Mouse (Mus musculus): ENCODE data around the gene Uhrf2. TPM values are rescaled to one million over a fixed set of nuclear protein-coding genes. Genes with fewer than 3 reads are reported as not detected.
"Not testable (repeated sequence)": the region's sequence is repeated elsewhere in the genome, so short reads cannot be mapped to it uniquely, and the experiment has no call there.

The Uhrf2 gene
- polyA plus RNA-seq, 1 experiment from 2014 or later: 23.4 TPM

DNA sequence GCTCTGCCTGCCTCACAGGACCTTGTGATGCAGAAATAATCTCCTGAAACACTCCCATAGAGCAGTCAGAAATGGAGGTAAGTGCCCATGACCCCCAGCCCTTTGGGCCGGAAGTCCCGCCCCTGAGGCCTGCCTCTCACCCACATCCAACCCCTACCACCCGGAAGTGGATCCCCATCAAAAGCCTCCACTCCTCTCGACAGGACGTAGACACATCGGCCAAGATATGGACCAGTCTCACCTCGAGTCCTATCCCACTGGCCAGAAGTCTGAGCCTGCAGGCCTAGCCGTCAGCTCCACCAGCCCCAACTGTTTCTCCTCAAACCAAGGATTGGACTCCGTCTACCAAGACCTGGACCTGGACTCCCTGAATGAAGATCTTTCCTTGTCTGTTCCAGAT lies 26.7 kb upstream of the Uhrf2 start, which contains the start of gene Trpd52l3:
Gene Trpd52l3, plus strand, starts transcription at position 170 of the 400 bp plus-strand sequence.
- H3K4me3 ChIP-seq (ENCODE audit: low read depth, low read length): no peak within 1 kb of the TSS
- 93% methylated on average over 9 of the region's 9 CpGs for WGBS
- no peaks in the 10 kb centered on the region for H3K9me3 ChIP-seq (ENCODE audit: control insufficient read depth, low read length)
- TF ChIP-seq EP300 (optimal IDR thresholded peaks at IDR 0.05) (no peak), CTCF (IDR thresholded peaks at IDR 0.05; ENCODE audit: low read depth) (no peak)
- no peak within 1 kb of the TSS for H3K9ac ChIP-seq (ENCODE audit: low read length)
- no peaks in the 10 kb centered on the region for H3K27me3 ChIP-seq (ENCODE audit: control insufficient read depth, insufficient read depth, low read length)
- H3K4me2 ChIP-seq (replicated peaks; ENCODE audit: low read depth): no peak within 1 kb of the TSS
- H3K4me1 ChIP-seq (replicated peaks; ENCODE audit: control insufficient read depth, insufficient read depth): no peaks in the 10 kb centered on the region
- no peaks in the 10 kb centered on the region for H3K36me3 ChIP-seq (ENCODE audit: control insufficient read depth, insufficient read depth, low read length)
- DNase-seq (ENCODE audit: low spot score): no peak
- H3K27ac ChIP-seq (replicated peaks): no peak within 1 kb of the TSS
- ATAC-seq (ENCODE audit: low FRiP score, low TSS enrichment): no peak

DNA sequence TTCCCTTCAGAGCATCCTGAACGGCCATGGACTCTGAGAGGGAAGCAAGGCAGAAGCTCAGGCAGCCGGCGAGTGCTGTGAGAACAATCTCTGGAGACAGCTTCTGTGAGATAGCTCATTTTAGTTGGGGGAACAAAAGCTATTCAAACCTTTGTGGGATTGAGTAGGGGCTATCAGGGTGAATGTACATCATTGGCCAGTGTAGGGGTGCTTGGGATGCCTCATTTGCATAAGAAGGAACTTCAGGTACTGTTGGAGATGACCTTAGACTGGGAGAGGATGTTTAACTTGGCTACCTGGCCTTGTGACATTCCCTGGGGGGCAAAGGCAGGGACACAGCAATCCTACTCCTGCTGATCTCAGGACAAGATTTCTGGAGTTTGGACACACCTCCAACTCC lies 23.9 kb upstream of the Uhrf2 start:
- 79% methylated on average over 3 of the region's 3 CpGs for WGBS
- H3K4me1 ChIP-seq (replicated peaks; ENCODE audit: control insufficient read depth, insufficient read depth): no peaks in the 10 kb centered on the region
- no peak overlapping the region for H3K4me3 ChIP-seq (ENCODE audit: low read depth, low read length)
- no peak overlapping the region for H3K4me2 ChIP-seq (replicated peaks; ENCODE audit: low read depth)
- no peaks in the 10 kb centered on the region for H3K36me3 ChIP-seq (ENCODE audit: control insufficient read depth, insufficient read depth, low read length)
- H3K9me3 ChIP-seq (ENCODE audit: control insufficient read depth, low read length): no peaks in the 10 kb centered on the region
- no peaks in the 10 kb centered on the region for H3K27me3 ChIP-seq (ENCODE audit: control insufficient read depth, insufficient read depth, low read length)
- no peak overlapping the region for H3K27ac ChIP-seq (replicated peaks)
- DNase-seq (ENCODE audit: low spot score) (no peak), ATAC-seq (ENCODE audit: low FRiP score, low TSS enrichment) (no peak)
- TF ChIP-seq EP300 (optimal IDR thresholded peaks at IDR 0.05) (no peak), CTCF (IDR thresholded peaks at IDR 0.05; ENCODE audit: low read depth) (no peak)
- H3K9ac ChIP-seq (ENCODE audit: low read length): no peak overlapping the region

DNA sequence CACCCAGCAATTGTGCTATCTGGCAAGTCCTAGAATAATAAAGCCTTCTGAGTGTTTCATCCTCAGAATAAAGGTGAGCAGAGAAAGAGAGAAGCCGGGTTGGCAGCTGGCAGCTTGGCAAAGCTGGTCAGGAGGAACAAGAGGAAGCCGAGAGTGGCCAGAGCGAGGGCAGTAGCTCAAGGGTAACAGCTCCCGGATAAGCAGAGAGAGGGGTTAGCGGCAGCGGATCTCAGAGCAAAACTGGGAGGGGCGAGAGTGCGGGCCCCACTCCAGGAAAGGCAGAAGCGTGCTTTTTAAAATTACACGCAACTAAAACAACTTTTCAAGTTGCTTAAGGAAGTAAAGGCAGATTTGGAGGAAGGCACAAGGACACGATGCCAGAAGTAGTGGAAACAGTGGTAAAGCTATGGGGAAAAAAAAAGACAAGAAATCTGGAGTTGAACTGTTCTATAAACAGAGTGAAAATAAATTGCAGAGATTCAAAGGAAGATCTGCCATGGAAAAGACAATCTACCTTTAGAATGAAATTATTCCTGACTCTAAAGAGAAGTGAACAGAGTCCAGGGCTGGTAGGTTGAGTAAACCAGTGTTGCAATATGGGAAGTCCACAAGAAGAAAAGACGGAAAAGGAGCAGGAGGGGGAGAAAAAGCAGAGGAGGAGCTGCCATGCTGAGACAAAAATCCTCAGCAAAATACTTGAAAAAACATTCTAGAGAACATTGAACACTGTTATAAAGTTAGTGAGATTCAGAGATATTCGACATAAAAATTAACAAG lies 19.6 kb upstream of the Uhrf2 start:
- no peak for ATAC-seq (ENCODE audit: low FRiP score, low TSS enrichment)
- H3K9ac ChIP-seq (ENCODE audit: low read length): no peak overlapping the region
- no peak for TF ChIP-seq CTCF (IDR thresholded peaks at IDR 0.05; ENCODE audit: low read depth)
- no peak for TF ChIP-seq EP300 (optimal IDR thresholded peaks at IDR 0.05)
- H3K27ac ChIP-seq (replicated peaks): no peak overlapping the region
- H3K9me3 ChIP-seq (ENCODE audit: control insufficient read depth, low read length): no peaks in the 10 kb centered on the region
- no peak for DNase-seq (ENCODE audit: low spot score)
- H3K4me3 ChIP-seq (ENCODE audit: low read depth, low read length): no peak overlapping the region
- no peaks in the 10 kb centered on the region for H3K36me3 ChIP-seq (ENCODE audit: control insufficient read depth, insufficient read depth, low read length)
- 0 out of 2 replicates have a peak overlapping the region, but pooled peaks have one; percentile 18 for H3K4me2 ChIP-seq (replicated peaks; ENCODE audit: low read depth)
- WGBS: 46% methylated on average over 13 of the region's 13 CpGs
- no peaks in the 10 kb centered on the region for H3K4me1 ChIP-seq (replicated peaks; ENCODE audit: control insufficient read depth, insufficient read depth)
- no peaks in the 10 kb centered on the region for H3K27me3 ChIP-seq (ENCODE audit: control insufficient read depth, insufficient read depth, low read length)

DNA sequence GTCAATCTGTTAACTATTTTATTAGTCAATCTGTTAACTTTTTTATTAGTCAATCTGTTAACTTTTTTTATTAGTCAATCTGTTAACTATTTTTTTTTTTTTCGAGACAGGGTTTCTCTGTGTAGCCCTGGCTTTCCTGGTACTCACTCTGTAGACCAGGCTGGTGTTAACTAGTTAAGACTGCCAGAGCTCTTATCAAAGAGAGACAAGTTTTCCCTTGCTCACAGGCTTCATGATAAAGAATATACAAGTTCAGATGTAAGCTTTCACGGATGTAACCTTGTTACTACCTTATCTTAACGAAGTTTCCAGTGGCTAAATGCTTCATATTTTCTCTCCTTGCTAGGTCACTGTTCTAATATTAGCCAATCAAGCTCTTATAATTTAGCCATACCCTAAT lies 16.0 kb upstream of the Uhrf2 start:
- no peaks in the 10 kb centered on the region for H3K27me3 ChIP-seq (ENCODE audit: control insufficient read depth, insufficient read depth, low read length)
- no peak for TF ChIP-seq EP300 (optimal IDR thresholded peaks at IDR 0.05)
- TF ChIP-seq CTCF (IDR thresholded peaks at IDR 0.05; ENCODE audit: low read depth): no peak
- H3K4me1 ChIP-seq (replicated peaks; ENCODE audit: control insufficient read depth, insufficient read depth): no peaks in the 10 kb centered on the region
- no peak overlapping the region for H3K4me3 ChIP-seq (ENCODE audit: low read depth, low read length)
- DNase-seq (ENCODE audit: low spot score) (no peak), ATAC-seq (ENCODE audit: low FRiP score, low TSS enrichment) (no peak)
- H3K4me2 ChIP-seq (replicated peaks; ENCODE audit: low read depth): no peak overlapping the region
- H3K9me3 ChIP-seq (ENCODE audit: control insufficient read depth, low read length): no peaks in the 10 kb centered on the region
- H3K36me3 ChIP-seq (ENCODE audit: control insufficient read depth, insufficient read depth, low read length): no peaks in the 10 kb centered on the region
- WGBS: 78% methylated on average over 3 of the region's 3 CpGs
- no peak overlapping the region for H3K9ac ChIP-seq (ENCODE audit: low read length)
- H3K27ac ChIP-seq (replicated peaks): no peak overlapping the region

DNA sequence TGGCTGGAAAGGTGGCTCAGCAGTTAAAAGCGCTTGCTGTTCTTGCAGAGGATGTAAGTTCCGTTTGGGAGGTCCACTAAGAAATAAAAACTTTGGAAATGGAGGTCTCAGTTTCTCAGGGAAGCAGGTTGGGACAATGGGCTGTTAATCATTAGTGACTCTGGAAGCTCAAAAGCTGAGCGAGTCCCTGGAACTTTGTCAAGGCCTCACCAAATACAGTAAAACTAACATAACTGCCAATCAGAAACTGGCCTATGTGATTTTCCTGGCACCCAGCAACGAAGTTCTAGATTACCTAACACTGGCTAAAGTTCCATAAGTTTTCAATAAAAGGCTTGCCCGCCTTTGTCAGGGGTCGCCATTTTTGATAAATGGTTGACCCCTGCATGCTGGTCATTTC lies 14.2 kb upstream of the Uhrf2 start:
- Histone ChIP-seq H3K27me3 (ENCODE audit: control insufficient read depth, insufficient read depth, low read length) (no peaks in the 10 kb centered on the region), H3K4me2 (replicated peaks; ENCODE audit: low read depth) (no peak overlapping the region), H3K27ac (replicated peaks) (no peak overlapping the region), H3K4me3 (ENCODE audit: low read depth, low read length) (no peak overlapping the region), H3K4me1 (replicated peaks; ENCODE audit: control insufficient read depth, insufficient read depth) (no peaks in the 10 kb centered on the region), H3K9ac (ENCODE audit: low read length) (no peak overlapping the region), H3K36me3 (ENCODE audit: control insufficient read depth, insufficient read depth, low read length) (no peaks in the 10 kb centered on the region), H3K9me3 (ENCODE audit: control insufficient read depth, low read length) (no peaks in the 10 kb centered on the region)
- ATAC-seq (ENCODE audit: low FRiP score, low TSS enrichment) (no peak), DNase-seq (ENCODE audit: low spot score) (no peak)
- TF ChIP-seq CTCF (IDR thresholded peaks at IDR 0.05; ENCODE audit: low read depth): no peak
- no peak for TF ChIP-seq EP300 (optimal IDR thresholded peaks at IDR 0.05)
- 41% methylated on average over 6 of the region's 6 CpGs for WGBS

DNA sequence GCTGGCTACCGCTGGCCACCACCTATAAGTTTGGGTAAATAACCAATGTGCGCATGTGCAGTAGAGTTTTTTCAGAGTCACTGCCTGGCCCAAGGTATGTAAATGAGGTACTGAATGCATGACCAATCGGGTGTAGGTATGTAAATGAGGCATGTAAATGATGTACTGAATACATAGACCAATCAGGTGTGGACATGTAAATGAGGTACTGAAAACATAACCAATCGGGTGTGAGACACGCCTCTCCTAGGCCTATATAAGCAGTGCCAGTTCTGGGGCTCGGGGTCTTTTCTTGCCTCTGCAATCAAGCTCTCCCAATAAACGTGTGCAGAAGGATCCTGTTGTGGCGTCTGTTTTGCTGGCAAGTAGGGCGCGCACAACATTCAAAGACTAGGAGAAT lies 6.9 kb upstream of the Uhrf2 start:
- not testable (repeated sequence) for H3K9me3 ChIP-seq (ENCODE audit: control insufficient read depth, low read length); H3K36me3 ChIP-seq (ENCODE audit: control insufficient read depth, insufficient read depth, low read length); H3K9ac ChIP-seq (ENCODE audit: low read length); DNase-seq (ENCODE audit: low spot score); ATAC-seq (ENCODE audit: low FRiP score, low TSS enrichment); H3K4me1 ChIP-seq (replicated peaks; ENCODE audit: control insufficient read depth, insufficient read depth); H3K27ac ChIP-seq (replicated peaks); H3K4me2 ChIP-seq (replicated peaks; ENCODE audit: low read depth); H3K4me3 ChIP-seq (ENCODE audit: low read depth, low read length); H3K27me3 ChIP-seq (ENCODE audit: control insufficient read depth, insufficient read depth, low read length)
- WGBS: 92% methylated on average over 10 of the region's 10 CpGs
